Mouse (Mus musculus) cerebellum, adult 2 months (tissue): ENCODE measurements around the gene Gm9513. TPM values are rescaled to one million over a fixed set of nuclear protein-coding genes. Genes with fewer than 3 reads are reported as not detected.

ENCODE experiments used
- DNase-seq, 2 experiments: peaks; one replicate each; pipeline ENCODE4 v3.0.0; 2021
- H3K27ac ChIP-seq: fragments of 200-500 bp; 2 replicates; pipeline ENCODE4 v1.5.1; 2012; ENCODE audit warnings: low read length, control low read depth, inconsistent platforms; ENCODE audit not compliant: insufficient read depth
- H3K27me3 ChIP-seq: fragments of 200-500 bp; 2 replicates; pipeline ENCODE4 v1.6.1; 2012; ENCODE audit warnings: inconsistent platforms, mild to moderate bottlenecking, low read length, moderate library complexity; ENCODE audit not compliant: control insufficient read depth, insufficient read depth
- H3K4me1 ChIP-seq: fragments of 200-500 bp; 2 replicates; pipeline ENCODE4 v1.6.1; 2011; ENCODE audit warnings: low read length; ENCODE audit not compliant: control insufficient read depth, insufficient read depth
- H3K4me3 ChIP-seq: fragments of 200-500 bp; replicated peaks from 2 replicates; pipeline ENCODE3; 2011; ENCODE audit warnings: mild to moderate bottlenecking, low read depth, low read length, control low read depth; ENCODE audit not compliant: insufficient read depth
- CTCF ChIP-seq: fragments of 200-500 bp; IDR thresholded peaks from 2 replicates; pipeline ENCODE4 v1.5.1; 2011; ENCODE audit warnings: low read depth, mild to moderate bottlenecking, control low read depth, low read length, moderate library complexity, borderline replicate concordance; ENCODE audit not compliant: insufficient read depth
- POLR2A ChIP-seq: fragments of 200-500 bp; IDR thresholded peaks from 2 replicates; pipeline ENCODE4 v1.6.1; 2011; ENCODE audit warnings: low read length, control low read depth, borderline replicate concordance; ENCODE audit not compliant: insufficient read depth
- WGBS: fragments of 180-500 bp; shearing (Covaris S2); methylation state at CpG from one replicate; pipeline ENCODE4 v1.1.7; 2018; 5-methylcytosine and 5-hydroxymethylcytosine counted together
- polyA plus RNA-seq: library from polyadenylated mRNA; depleted of rRNA; stranded (reverse); fragments of >200 nt; gene quantifications from 2 replicates; pipeline ENCODE4 v1.2.3, GENCODE M21; 2012; rRNA removed

Gm9513 gene
- polyA plus RNA-seq = not detected in 2 replicates

- Histone ChIP-seq H3K4me1 (no peaks in the 10 kb centered on the region), H3K4me3 (no peak within 1 kb of the TSS), H3K27ac (no peak within 1 kb of the TSS), H3K27me3 (no peaks in the 10 kb centered on the region)
- TF ChIP-seq CTCF = no peak
- TF ChIP-seq POLR2A = no peak
- 44% methylated on average over 3 of the region's 3 CpGs for WGBS
- DNase-seq = no peak
Observed at GRCm38 (mm10) chr9:36475338-36475737, at the start of gene Gm9513. Gene Gm9513, plus strand, starts transcription at chr9:36475638.

- TF ChIP-seq POLR2A = no peak
- TF ChIP-seq CTCF = no peak
- Histone ChIP-seq H3K27ac (no peak within 1 kb of the TSS), H3K4me3 (no peak within 1 kb of the TSS), H3K4me1 (no peaks in the 10 kb centered on the region), H3K27me3 (no peaks in the 10 kb centered on the region; the same call in 1 of the 2 replicates)
- no peak for DNase-seq
- 78% methylated on average over 4 of the region's 4 CpGs for WGBS
Observed at GRCm38 (mm10) chr9:36431584-36431983, 43.9 kb upstream of the Gm9513 start, which contains the start of gene Gm7257. Gene Gm7257, plus strand, starts transcription at chr9:36431884.

- Histone ChIP-seq H3K4me3 (no peak overlapping the region), H3K4me1 (no peaks in the 10 kb centered on the region), H3K27me3 (no peaks in the 10 kb centered on the region; the same call in 1 of the 2 replicates), H3K27ac (no peak overlapping the region)
- WGBS = 36% methylated on average over 2 of the region's 2 CpGs
- DNase-seq = no peak
- TF ChIP-seq CTCF = no peak
- TF ChIP-seq POLR2A = no peak
Observed at GRCm38 (mm10) chr9:36435051-36435764, 40.2 kb upstream of the Gm9513 start.

GRCm38 (mm10) chr9:36494501-36495220, 19.2 kb downstream of the Gm9513 start:
- 84% methylated on average over 4 of the region's 4 CpGs for WGBS

GRCm38 (mm10) chr9:36495824-36496223, 20.4 kb downstream of the Gm9513 start:
- Histone ChIP-seq H3K4me3 (no peak overlapping the region), H3K27me3 (no peaks in the 10 kb centered on the region), H3K27ac (no peak overlapping the region), H3K4me1 (no peaks in the 10 kb centered on the region)
- 58% methylated on average over 1 of the region's 1 CpGs for WGBS
- DNase-seq = no peak
- TF ChIP-seq CTCF = no peak
- no peak for TF ChIP-seq POLR2A

More at GRCm38 (mm10) chr9:36494501-36495220, 19.2 kb downstream of the Gm9513 start:
- Histone ChIP-seq H3K4me1 (no peaks in the 10 kb centered on the region), H3K27ac (no peak overlapping the region), H3K4me3 (no peak overlapping the region), H3K27me3 (no peaks in the 10 kb centered on the region)
- TF ChIP-seq POLR2A = no peak
- TF ChIP-seq CTCF = no peak
- no peak for DNase-seq

GRCm38 (mm10) chr9:36504211-36504610, 28.8 kb downstream of the Gm9513 start:
- no peak for TF ChIP-seq CTCF
- no peak for TF ChIP-seq POLR2A
- Histone ChIP-seq H3K27me3 (no peaks in the 10 kb centered on the region), H3K27ac (no peak overlapping the region), H3K4me1 (no peaks in the 10 kb centered on the region), H3K4me3 (no peak overlapping the region)
- 79% methylated on average over 5 of the region's 5 CpGs for WGBS
- DNase-seq = no peak

Other genes starting within 250 kb of the Gm9513 start
- not detected in 2 replicates for gene Gm7257, start 43.8 kb upstream of the Gm9513 start, polyA plus RNA-seq
- not detected in 2 replicates for gene Gm5615, start 66.3 kb downstream of the Gm9513 start, polyA plus RNA-seq
- gene Gm17689, start 107.0 kb downstream of the Gm9513 start, polyA plus RNA-seq = not detected in 2 replicates
- gene A630095E13Rik, start 167.7 kb downstream of the Gm9513 start, polyA plus RNA-seq = not detected in 2 replicates
- gene Acrv1, start 217.6 kb downstream of the Gm9513 start, polyA plus RNA-seq = not detected in 2 replicates